Mouse (Mus musculus): ENCODE measurements around the gene Trpt1. TPM values are rescaled to one million over a fixed set of nuclear protein-coding genes. Genes with fewer than 3 reads are reported as not detected.
"Not testable (repeated sequence)": the region's sequence is repeated elsewhere in the genome, so short reads cannot be mapped to it uniquely, and the experiment has no call there.

Trpt1 gene
- polyA plus RNA-seq, 1 experiment from 2014 or later, result 25.3 TPM

DNA sequence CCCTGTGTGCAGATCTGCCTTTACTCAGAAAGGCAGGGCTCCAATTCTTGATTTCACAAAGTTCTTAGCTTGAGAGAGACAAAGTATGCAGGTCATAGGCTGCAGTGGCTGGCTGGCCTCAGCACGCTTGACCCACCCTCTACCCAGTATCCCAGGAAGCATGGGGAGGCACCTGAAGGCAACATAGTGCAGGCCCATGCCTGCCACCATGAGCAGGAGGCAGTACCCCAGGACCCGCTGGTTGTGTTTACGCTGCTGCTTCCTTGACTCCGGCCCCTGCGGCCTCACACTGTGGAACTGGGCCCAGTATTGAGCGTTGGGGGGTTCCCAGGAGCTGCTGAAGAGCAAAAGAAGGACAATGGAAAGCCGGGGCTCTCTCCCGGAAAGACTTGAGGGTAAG is 6.7 kb upstream of the Trpt1 start:
- H3K9ac ChIP-seq (ENCODE audit: low read depth, low read length), result no peak overlapping the region
- H3K36me3 ChIP-seq (ENCODE audit: control insufficient read depth, insufficient read depth, low read length), result peaks cover 3% of the 10 kb centered on the region; the same call in 1 of the 2 replicates
- peaks cover 29% of the 10 kb centered on the region for H3K4me1 ChIP-seq (ENCODE audit: control insufficient read depth, insufficient read depth, low read depth, low read length)
- no peaks in the 10 kb centered on the region for H3K9me3 ChIP-seq (ENCODE audit: control insufficient read depth, low read length)
- no peaks in the 10 kb centered on the region for H3K27me3 ChIP-seq (replicated peaks; ENCODE audit: control insufficient read depth, insufficient read depth, low read length)
- ATAC-seq, result no peak
- H3K4me2 ChIP-seq (ENCODE audit: low read length), result no peak overlapping the region
- H3K27ac ChIP-seq (ENCODE audit: low read depth, low read length), result no peak overlapping the region
- WGBS, result 88% methylated on average over 8 of the region's 8 CpGs
- H3K4me3 ChIP-seq (ENCODE audit: low read length), result no peak overlapping the region

DNA sequence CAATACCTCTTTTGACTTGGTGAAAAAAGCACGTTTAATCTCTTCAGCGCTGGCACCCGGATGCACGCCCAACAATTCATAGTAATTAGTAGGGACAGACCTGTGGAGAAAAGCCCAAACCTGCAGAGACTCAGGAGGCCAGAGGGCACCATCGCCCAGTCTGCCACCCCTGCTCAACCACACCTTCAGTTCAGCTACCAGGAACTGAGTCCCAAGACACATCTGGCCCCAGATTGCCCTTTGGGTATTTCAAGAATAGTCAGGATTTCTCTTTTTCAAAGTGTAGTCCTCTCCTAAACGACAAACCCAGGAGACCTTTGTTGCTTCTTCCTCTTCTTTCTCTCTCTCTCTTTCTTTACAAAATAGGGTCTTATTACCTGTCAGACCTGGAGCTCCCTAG is 5.2 kb upstream of the Trpt1 start:
- no peak overlapping the region for H3K4me3 ChIP-seq (ENCODE audit: low read length)
- no peak overlapping the region for H3K9ac ChIP-seq (ENCODE audit: low read depth, low read length)
- H3K4me1 ChIP-seq (ENCODE audit: control insufficient read depth, insufficient read depth, low read depth, low read length), result peaks cover 41% of the 10 kb centered on the region
- no peaks in the 10 kb centered on the region for H3K27me3 ChIP-seq (replicated peaks; ENCODE audit: control insufficient read depth, insufficient read depth, low read length)
- ATAC-seq, result no peak
- WGBS, result 85% methylated on average over 6 of the region's 6 CpGs
- H3K4me2 ChIP-seq (ENCODE audit: low read length), result no peak overlapping the region
- no peak overlapping the region for H3K27ac ChIP-seq (ENCODE audit: low read depth, low read length)
- H3K36me3 ChIP-seq (ENCODE audit: control insufficient read depth, insufficient read depth, low read length), result no peaks in the 10 kb centered on the region
- no peaks in the 10 kb centered on the region for H3K9me3 ChIP-seq (ENCODE audit: control insufficient read depth, low read length)

- not testable (repeated sequence) for H3K27me3 ChIP-seq (replicated peaks; ENCODE audit: control insufficient read depth, insufficient read depth, low read length); H3K36me3 ChIP-seq (ENCODE audit: control insufficient read depth, insufficient read depth, low read length); H3K9me3 ChIP-seq (ENCODE audit: control insufficient read depth, low read length); H3K27ac ChIP-seq (ENCODE audit: low read depth, low read length); H3K4me2 ChIP-seq (ENCODE audit: low read length); H3K9ac ChIP-seq (ENCODE audit: low read depth, low read length); ATAC-seq; H3K4me3 ChIP-seq (ENCODE audit: low read length)
- WGBS, result 93% methylated on average over 6 of the region's 6 CpGs
- peaks cover 37% of the 10 kb centered on the region for H3K4me1 ChIP-seq (ENCODE audit: control insufficient read depth, insufficient read depth, low read depth, low read length)
Measured at GRCm38 (mm10) chr19:6991166-6991565, 4.8 kb upstream of the Trpt1 start.

DNA sequence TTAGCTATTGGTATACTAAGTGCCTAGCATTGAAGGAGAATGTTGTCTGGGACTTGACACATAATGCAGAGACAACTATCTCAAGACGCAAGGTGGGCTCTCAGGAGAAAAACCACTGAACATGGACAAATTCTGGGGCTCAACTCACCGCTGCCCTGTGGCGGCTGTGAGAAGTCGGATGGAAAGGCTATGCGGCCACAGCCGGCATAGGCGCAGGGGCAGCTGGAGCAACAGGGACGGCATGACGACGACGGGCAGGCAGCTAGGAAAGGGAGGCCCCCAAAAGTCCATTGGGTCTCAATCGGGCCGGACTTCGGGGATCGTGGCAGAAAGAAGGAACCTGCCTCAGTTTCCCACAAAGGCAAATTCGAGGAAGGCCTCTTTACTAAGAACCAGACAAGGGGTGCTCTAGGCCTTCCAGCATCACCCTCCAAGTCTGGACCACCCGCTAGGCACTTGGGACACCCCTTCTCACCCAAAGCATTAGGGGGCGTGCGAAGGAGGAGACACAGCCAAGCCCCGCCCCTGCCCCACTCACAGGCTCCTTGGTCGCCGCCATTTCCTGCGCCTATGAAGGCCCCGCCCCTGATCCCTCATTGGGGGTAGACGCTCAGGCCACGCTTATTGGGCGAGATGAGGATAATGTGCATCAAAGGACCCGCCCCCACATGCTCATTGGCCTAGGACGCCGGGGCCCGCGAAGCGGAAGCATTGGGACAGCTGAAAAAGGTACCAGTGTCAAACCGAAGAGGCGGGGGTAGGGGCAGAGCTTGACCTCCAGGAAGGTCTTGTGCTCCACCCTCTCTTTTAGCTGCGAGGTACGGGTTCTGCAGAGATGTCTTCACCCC is 3.7 kb upstream of the Trpt1 start, which contains the start of gene Dnajc4:
Gene Dnajc4 (minus strand): TSS at position 562 of the 848 bp plus-strand sequence.
- WGBS, result 1% methylated on average over 37 of the region's 37 CpGs
- Histone ChIP-seq H3K9me3 (ENCODE audit: control insufficient read depth, low read length) (no peaks in the 10 kb centered on the region), H3K27ac (ENCODE audit: low read depth, low read length) (peak within 1 kb of the TSS; percentile 26), H3K4me2 (ENCODE audit: low read length) (peak within 1 kb of the TSS; percentile 70), H3K36me3 (ENCODE audit: control insufficient read depth, insufficient read depth, low read length) (no peaks in the 10 kb centered on the region), H3K9ac (ENCODE audit: low read depth, low read length) (peak within 1 kb of the TSS; percentile 62), H3K4me3 (ENCODE audit: low read length) (peak within 1 kb of the TSS; percentile 41), H3K27me3 (replicated peaks; ENCODE audit: control insufficient read depth, insufficient read depth, low read length) (no peaks in the 10 kb centered on the region), H3K4me1 (ENCODE audit: control insufficient read depth, insufficient read depth, low read depth, low read length) (peaks cover 38% of the 10 kb centered on the region)
- peak; percentile 92 for ATAC-seq

GRCm38 (mm10) chr19:6993011-6993770 is 2.7 kb upstream of the Trpt1 start:
- ATAC-seq, result no peak
- Histone ChIP-seq H3K4me2 (ENCODE audit: low read length) (peak overlapping the region; percentile 70), H3K27me3 (replicated peaks; ENCODE audit: control insufficient read depth, insufficient read depth, low read length) (no peaks in the 10 kb centered on the region), H3K4me1 (ENCODE audit: control insufficient read depth, insufficient read depth, low read depth, low read length) (peaks cover 36% of the 10 kb centered on the region), H3K27ac (ENCODE audit: low read depth, low read length) (no peak overlapping the region), H3K9ac (ENCODE audit: low read depth, low read length) (peak overlapping the region; percentile 50), H3K9me3 (ENCODE audit: control insufficient read depth, low read length) (no peaks in the 10 kb centered on the region), H3K4me3 (ENCODE audit: low read length) (peak overlapping the region; percentile 41), H3K36me3 (ENCODE audit: control insufficient read depth, insufficient read depth, low read length) (no peaks in the 10 kb centered on the region)
- WGBS, result 61% methylated on average over 14 of the region's 14 CpGs

DNA sequence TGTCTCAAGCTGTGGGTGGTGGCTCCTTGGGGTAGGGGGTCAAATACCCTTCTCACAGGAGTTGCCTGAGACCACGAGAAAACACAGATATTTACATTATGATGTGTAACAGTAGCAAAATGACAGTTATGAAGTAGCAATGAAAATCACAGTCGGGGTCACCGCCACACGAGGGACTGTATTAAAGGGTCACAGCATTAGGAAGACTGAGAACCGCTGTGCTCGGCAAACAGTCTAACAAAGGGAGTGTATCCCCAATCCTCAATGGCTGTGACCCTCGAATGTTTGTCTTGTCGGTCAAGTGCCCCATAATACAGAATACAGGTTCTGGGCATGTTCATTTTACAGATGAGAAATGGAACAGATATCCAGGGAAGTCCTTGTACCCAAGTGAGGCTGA is 1.9 kb upstream of the Trpt1 start:
- Histone ChIP-seq H3K4me1 (ENCODE audit: control insufficient read depth, insufficient read depth, low read depth, low read length) (peaks cover 35% of the 10 kb centered on the region), H3K36me3 (ENCODE audit: control insufficient read depth, insufficient read depth, low read length) (peaks cover 4% of the 10 kb centered on the region), H3K9me3 (ENCODE audit: control insufficient read depth, low read length) (no peaks in the 10 kb centered on the region), H3K4me2 (ENCODE audit: low read length) (no peak overlapping the region), H3K9ac (ENCODE audit: low read depth, low read length) (no peak overlapping the region), H3K4me3 (ENCODE audit: low read length) (no peak overlapping the region), H3K27me3 (replicated peaks; ENCODE audit: control insufficient read depth, insufficient read depth, low read length) (no peaks in the 10 kb centered on the region), H3K27ac (ENCODE audit: low read depth, low read length) (no peak overlapping the region)
- ATAC-seq, result no peak
- 84% methylated on average over 8 of the region's 8 CpGs for WGBS

- Histone ChIP-seq H3K27me3 (replicated peaks; ENCODE audit: control insufficient read depth, insufficient read depth, low read length) (no peaks in the 10 kb centered on the region), H3K4me1 (ENCODE audit: control insufficient read depth, insufficient read depth, low read depth, low read length) (peaks cover 35% of the 10 kb centered on the region), H3K9ac (ENCODE audit: low read depth, low read length) (no peak overlapping the region), H3K4me3 (ENCODE audit: low read length) (no peak overlapping the region), H3K9me3 (ENCODE audit: control insufficient read depth, low read length) (no peaks in the 10 kb centered on the region), H3K36me3 (ENCODE audit: control insufficient read depth, insufficient read depth, low read length) (peaks cover 8% of the 10 kb centered on the region), H3K27ac (ENCODE audit: low read depth, low read length) (no peak overlapping the region), H3K4me2 (ENCODE audit: low read length) (no peak overlapping the region)
- 85% methylated on average over 8 of the region's 8 CpGs for WGBS
- ATAC-seq, result no peak
Measured at GRCm38 (mm10) chr19:6994489-6994888, 1.4 kb upstream of the Trpt1 start.

DNA sequence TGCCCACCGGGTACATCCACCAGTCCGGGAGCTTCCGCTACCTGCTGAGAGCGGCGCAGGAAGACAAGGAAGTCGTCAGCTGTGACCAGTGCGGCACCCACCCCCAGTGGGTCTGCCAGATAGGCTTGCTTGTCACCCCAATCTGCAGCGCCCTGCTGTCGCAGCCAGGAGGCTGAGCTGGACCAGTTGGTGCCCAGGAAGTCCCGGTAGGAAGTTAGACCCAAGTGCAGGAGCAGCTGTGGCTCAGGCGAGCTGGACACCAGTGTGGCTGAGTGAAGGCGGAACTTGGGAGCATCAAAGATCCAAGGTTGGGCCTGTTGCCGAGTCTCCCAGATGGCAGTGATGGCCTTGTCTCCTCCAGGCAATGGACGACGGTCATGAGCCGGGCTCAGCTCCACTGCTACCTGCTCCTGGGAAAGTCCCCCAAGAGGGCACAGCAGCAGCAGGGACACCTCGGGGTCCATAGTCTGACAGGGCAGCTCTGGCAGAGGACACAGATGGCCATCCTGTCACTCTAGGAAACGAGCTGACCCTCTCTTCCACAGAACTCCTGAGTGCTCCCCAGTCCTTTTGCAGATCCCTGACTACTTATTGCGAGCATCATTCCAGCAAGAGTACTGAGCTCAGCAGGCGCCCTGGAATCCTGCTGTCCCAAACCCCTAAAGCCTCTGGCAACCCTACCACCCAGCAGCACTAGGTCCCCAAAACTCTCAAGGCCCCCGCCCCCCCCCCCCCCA is 508 bp upstream of the Trpt1 start:
- Histone ChIP-seq H3K4me3 (ENCODE audit: low read length) (peak overlapping the region; percentile 69), H3K27me3 (replicated peaks; ENCODE audit: control insufficient read depth, insufficient read depth, low read length) (no peaks in the 10 kb centered on the region), H3K9me3 (ENCODE audit: control insufficient read depth, low read length) (no peaks in the 10 kb centered on the region), H3K4me2 (ENCODE audit: low read length) (peak overlapping the region; percentile 75), H3K36me3 (ENCODE audit: control insufficient read depth, insufficient read depth, low read length) (peaks cover 16% of the 10 kb centered on the region), H3K4me1 (ENCODE audit: control insufficient read depth, insufficient read depth, low read depth, low read length) (peaks cover 35% of the 10 kb centered on the region), H3K27ac (ENCODE audit: low read depth, low read length) (peak overlapping the region; percentile 39; the same call in 1 of the 2 replicates), H3K9ac (ENCODE audit: low read depth, low read length) (peak overlapping the region; percentile 83)
- ATAC-seq, result no peak
- 45% methylated on average over 21 of the region's 21 CpGs for WGBS
